26 mouse cellular contexts compared by ENCODE assay signal in genomic region chr12:85615486-85615885, GRCm38 (mm10). TPM values are rescaled to one million over a fixed set of nuclear protein-coding genes. Genes with fewer than 3 reads are reported as not detected.
A peak's percentile ranks its signal among the peaks of the same experiment; 100 is the strongest.
DNase-seq lines count a peak whose midpoint lies in the region; ATAC-seq and TF ChIP-seq lines count a peak whose summit lies in the region.
"Had no signal": no experiment of that assay in that cellular context is flagged by ENCODE, and none has a peak within 500 bp of the region (broad histone marks: within the 10 kb centered on the region; RNA-seq: fewer than 3 reads in every experiment).

No protein-coding gene starts in this region.

- TF ChIP-seq EP300 in CH12.LX (IDR thresholded peaks at IDR 0.05; ENCODE audit: low read length) (no peak), ES-Bruce4 (IDR thresholded peaks at IDR 0.05; ENCODE audit: insufficient read depth, low read depth, low read length) (peak; percentile 86)

- no peak overlapping the region for H3K4me3 ChIP-seq in CH12.LX (replicated peaks in 1 of 3; ENCODE audit: low read depth in 2 of 3, low read length in 2 of 3, poor library complexity in 1 of 3)
- no peak overlapping the region for H3K4me3 ChIP-seq in ES-Bruce4 (ENCODE audit: low read depth, low read length)
- H3K4me3 ChIP-seq in midbrain, embryonic 10.5 days: no peak overlapping the region
- H3K4me3 ChIP-seq: embryonic facial prominence, embryonic 10.5 days; embryonic facial prominence, embryonic 13.5 days; erythroblast, embryonic 14.5 days; forebrain, embryonic 12.5 days; forebrain, embryonic 15.5 days; heart, embryonic 13.5 days; hindbrain, embryonic 12.5 days; hindbrain, embryonic 15.5 days had no signal

- H3K27ac ChIP-seq in CH12.LX (ENCODE audit: insufficient read depth, low read depth): no peak overlapping the region
- H3K27ac ChIP-seq in ES-Bruce4 (ENCODE audit: insufficient read depth, low read length): no peak overlapping the region
- no peak overlapping the region for H3K27ac ChIP-seq in midbrain, embryonic 10.5 days (replicated peaks)
- H3K27ac ChIP-seq: embryonic facial prominence, embryonic 10.5 days; embryonic facial prominence, embryonic 13.5 days; forebrain, embryonic 12.5 days; forebrain, embryonic 15.5 days; heart, embryonic 13.5 days; hindbrain, embryonic 12.5 days; hindbrain, embryonic 15.5 days had no signal

- no peak overlapping the region for H3K9ac ChIP-seq in CH12.LX (ENCODE audit: insufficient read depth, low read depth)
- no peak overlapping the region for H3K9ac ChIP-seq in ES-Bruce4 (ENCODE audit: low read depth, poor library complexity, severe bottlenecking)
- H3K9ac ChIP-seq: embryonic facial prominence, embryonic 13.5 days; forebrain, embryonic 12.5 days; forebrain, embryonic 15.5 days; heart, embryonic 13.5 days; hindbrain, embryonic 12.5 days; hindbrain, embryonic 15.5 days had no signal

- H3K79me2 ChIP-seq in CH12.LX (replicated peaks; ENCODE audit: control insufficient read depth, extremely low read depth, insufficient read depth, poor library complexity, severe bottlenecking): peaks cover 5% of the 10 kb centered on the region

- DNase-seq in CH12.LX (ENCODE audit: extremely low read depth) (peak; percentile 61), ZHBTc4 (ENCODE audit: low read depth, low spot score) (peak; percentile 70)
- DNase-seq in midbrain, embryonic 10.5 days (ENCODE audit: low spot score): no peak
- no peak for DNase-seq in kidney, postnatal 4 days
- DNase-seq: adrenal gland, adult 8-10 months; adrenal gland, postnatal 25 days; cerebellum, adult 11-12 months; cerebellum, adult 8-10 months; cerebellum, postnatal 10 days; cerebellum, postnatal 36 days; embryo, embryonic 11 days; gastrocnemius, postnatal 25 days; heart, adult 18-20 months had no signal

- WGBS in midbrain, embryonic 10.5 days: 91% methylated on average over 8 of the region's 8 CpGs

- H3K4me1 ChIP-seq in CH12.LX (ENCODE audit: control insufficient read depth in 1 of 2, insufficient read depth in 2 of 2) (peaks cover 7 to 89% of the 10 kb centered on the region in 2 experiments), ES-Bruce4 (ENCODE audit: control insufficient read depth, insufficient read depth, low read length) (peaks cover 4% of the 10 kb centered on the region)
- H3K4me1 ChIP-seq in midbrain, embryonic 10.5 days: peaks cover 21% of the 10 kb centered on the region

- in situ Hi-C loops in CH12.LX (cut with MboI; ENCODE audit: low pct_ligation_motif_present, low pct_unique_long_range_greater_than_20kb, low sequenced_read_pairs): no loop called here

- H3K27me3 ChIP-seq in CH12.LX (replicated peaks) (no peaks in the 10 kb centered on the region), ES-Bruce4 (ENCODE audit: control insufficient read depth, insufficient read depth, low read length, poor library complexity, severe bottlenecking) (no peaks in the 10 kb centered on the region)
- no peaks in the 10 kb centered on the region for H3K27me3 ChIP-seq in midbrain, embryonic 10.5 days (ENCODE audit: low read depth, poor library complexity, severe bottlenecking)
- H3K27me3 ChIP-seq: embryonic facial prominence, embryonic 13.5 days; forebrain, embryonic 12.5 days; forebrain, embryonic 15.5 days; heart, embryonic 13.5 days; hindbrain, embryonic 12.5 days; hindbrain, embryonic 15.5 days; Patski had no signal

- peaks cover 66 to 97% of the 10 kb centered on the region in 2 experiments for H3K36me3 ChIP-seq in CH12.LX (replicated peaks in 1 of 2; ENCODE audit: control insufficient read depth in 1 of 2, insufficient read depth in 1 of 2, low read length in 1 of 2)
- no peaks in the 10 kb centered on the region for H3K36me3 ChIP-seq in ES-Bruce4 (ENCODE audit: control insufficient read depth, insufficient read depth, low read length, poor library complexity, severe bottlenecking)
- H3K36me3 ChIP-seq in midbrain, embryonic 10.5 days: 0 out of 2 replicates have a peak, but pooled peaks cover 1% of the 10 kb centered on the region
- H3K36me3 ChIP-seq: embryonic facial prominence, embryonic 10.5 days; forebrain, embryonic 12.5 days; forebrain, embryonic 15.5 days; G1E had no signal

- no peak for ATAC-seq in monocyte, adult 5-6 weeks (replicated peaks; ENCODE audit: insufficient number of reproducible peaks, low FRiP score, low TSS enrichment, poor library complexity, severe bottlenecking)
- ATAC-seq: activated CD4-positive, CD25-positive, alpha-beta regulatory T cell, adult 4 months; forebrain, embryonic 15.5 days; Patski had no signal

- dilution Hi-C loops in CH12.LX (cut with MboI; ENCODE audit: extremely low pct_ligation_motif_present, extremely low pct_unique_long_range_greater_than_20kb, low sequenced_read_pairs): no loop called here

- TF ChIP-seq CTCF in CH12.LX (conservative IDR thresholded peaks at IDR 0.05 in 1 of 2, IDR thresholded peaks at IDR 0.05 in 1 of 2; ENCODE audit: low read depth in 2 of 2, low read length in 2 of 2) (no peak), ES-Bruce4 (IDR thresholded peaks at IDR 0.05; ENCODE audit: low read depth, low read length) (no peak)

- no peak overlapping the region for H3K4me2 ChIP-seq in CH12.LX (ENCODE audit: insufficient read depth, low read depth, poor library complexity, severe bottlenecking)
- H3K4me2 ChIP-seq: embryonic facial prominence, embryonic 13.5 days; forebrain, embryonic 12.5 days; forebrain, embryonic 15.5 days; heart, embryonic 13.5 days; hindbrain, embryonic 12.5 days; hindbrain, embryonic 15.5 days had no signal

- TF ChIP-seq POLR2A in CH12.LX (IDR thresholded peaks at IDR 0.05; ENCODE audit: low read depth, low read length) (no peak), ES-Bruce4 (IDR thresholded peaks at IDR 0.05; ENCODE audit: insufficient read depth, low read length) (no peak)

- no peak for TF ChIP-seq RAD21 in CH12.LX (IDR thresholded peaks at IDR 0.05; ENCODE audit: low read depth, low read length)

- H3K9me3 ChIP-seq in CH12.LX (replicated peaks; ENCODE audit: low read length) (no peaks in the 10 kb centered on the region), ES-Bruce4 (replicated peaks; ENCODE audit: control insufficient read depth, insufficient read depth, low read length, poor library complexity, severe bottlenecking) (no peaks in the 10 kb centered on the region)
- no peaks in the 10 kb centered on the region for H3K9me3 ChIP-seq in midbrain, embryonic 10.5 days (replicated peaks)
- H3K9me3 ChIP-seq: embryonic facial prominence, embryonic 10.5 days; embryonic facial prominence, embryonic 13.5 days; forebrain, embryonic 12.5 days; forebrain, embryonic 15.5 days; G1E; heart, embryonic 13.5 days; hindbrain, embryonic 12.5 days; hindbrain, embryonic 15.5 days had no signal

TF ChIP-seq in CH12.LX, 34 proteins besides CTCF, POLR2A, EP300 and RAD21:
- peak; percentile 54 for TF ChIP-seq ETS1 (conservative IDR thresholded peaks at IDR 0.05; ENCODE audit: low read depth, low read length)
- TF ChIP-seq MEF2A (IDR thresholded peaks at IDR 0.05; ENCODE audit: borderline replicate concordance, low read depth, low read length): no peak
- TF ChIP-seq ZC3H11A (IDR thresholded peaks at IDR 0.05; ENCODE audit: low read depth, low read length): no peak
- TF ChIP-seq BHLHE40 (IDR thresholded peaks at IDR 0.05; ENCODE audit: low read depth, low read length): peak; percentile 49; the same call in 1 of the 2 replicates

RNA-seq across cellular contexts. Expression of gene Jdp2, which starts 16.7 kb away (rescaled TPM):
- total RNA-seq in CH12.LX (2012; rRNA removed) (86.5 and 88.9 TPM in 2 replicates), CH12.LX (2014; rRNA removed) (64.7 and 67.3 TPM in 2 replicates)
- polyA plus RNA-seq in CH12.LX (2012; ENCODE audit: insufficient read length, low read depth) (104 and 114 TPM in 2 replicates), ES-Bruce4 (2011; ENCODE audit: insufficient read depth, insufficient read length, low read depth, missing spikeins) (14.0 and 14.4 TPM in 2 replicates)
- 0.49 TPM in 1 of 2 replicates, not detected in the other for polyA plus RNA-seq in midbrain, embryonic 10.5 days (2016; fragmentation: Nextera tagmentation; extraction: Ambion mirVana)
- total RNA-seq in monocyte, adult 5-6 weeks (2017): 28.2 to 43.6 TPM (median 32.9 TPM) in 3 replicates
- total RNA-seq: G1E had no signal
- polyA plus RNA-seq: activated CD4-positive, CD25-positive, alpha-beta regulatory T cell, adult 4 months; G1E had no signal

Comparison
In these comparisons a context has a peak if more than half of its experiments do, and no peak if none do; other contexts are left out.
1. DNase-seq: peak in CH12.LX (single experiment) and ZHBTc4 (single experiment); none in midbrain, embryonic 10.5 days (single experiment) and kidney, postnatal 4 days (0 of 2).
2. RNA of gene Jdp2, which starts 16.7 kb away (polyA plus RNA-seq): 104 to 114 TPM in CH12.LX and 14.0 to 14.4 TPM in ES-Bruce4; 0.49 TPM in midbrain, embryonic 10.5 days; every median in the first group is over 10 times any median in the second.